Mouse (Mus musculus) T-helper 1 cell (primary cell): ENCODE data around the gene Padi2.

Experiments used
- in situ Hi-C: fragments of 300-600 bp; cut with MboI, MseI; formaldehyde crosslinking; loops from one replicate; pipeline ENCODE4 v1.15.1; 2025; ENCODE audit warnings: high pct_unique_total_duplicates

Padi2 gene

GRCm38 (mm10) chr4:140957725-140958124, 51.6 kb downstream of the Padi2 start:
- in situ Hi-C loops: loop anchor here (5.0 to 10.0 kb wide), 2 partner anchors 50 to 107 kb away; partner anchors contain the start of genes Crocc and Padi2

- in situ Hi-C loops: loop anchor here (5.0 to 10.0 kb wide), 2 partner anchors 51 to 106 kb away; partner anchors contain the start of genes Crocc and Padi2
Measured at GRCm38 (mm10) chr4:140958319-140958718, 52.2 kb downstream of the Padi2 start.

GRCm38 (mm10) chr4:140959128-140959679, 53.1 kb downstream of the Padi2 start:
- in situ Hi-C loops: loop anchor here (5.0 to 10.0 kb wide), 2 partner anchors 52 to 106 kb away; partner anchors contain the start of genes Crocc and Padi2

GRCm38 (mm10) chr4:140959715-140960479, 53.8 kb downstream of the Padi2 start:
- in situ Hi-C loops: loop anchor here (5.0 to 10.0 kb wide), 2 partner anchors 53 to 105 kb away; partner anchors contain the start of genes Crocc and Padi2

- in situ Hi-C loops: no loop called here
Measured at GRCm38 (mm10) chr4:140960781-140961466, 54.8 kb downstream of the Padi2 start, which contains the start of gene Sdhb. Sdhb (plus strand) TSS chr4:140961203.

- in situ Hi-C loops: no loop called here
Measured at GRCm38 (mm10) chr4:140961467-140962206, 55.5 kb downstream of the Padi2 start.

- in situ Hi-C loops: no loop called here
Measured at GRCm38 (mm10) chr4:140962207-140962909, 56.2 kb downstream of the Padi2 start.

GRCm38 (mm10) chr4:140962950-140963349, 56.8 kb downstream of the Padi2 start:
- in situ Hi-C loops: no loop called here

- in situ Hi-C loops: no loop called here
Measured at GRCm38 (mm10) chr4:140963941-140964597, 57.9 kb downstream of the Padi2 start.

GRCm38 (mm10) chr4:140964620-140965019, 58.5 kb downstream of the Padi2 start:
- in situ Hi-C loops: no loop called here

- in situ Hi-C loops: no loop called here
Measured at GRCm38 (mm10) chr4:140967386-140968159, 61.4 kb downstream of the Padi2 start.

GRCm38 (mm10) chr4:140971691-140972090, 65.5 kb downstream of the Padi2 start:
- in situ Hi-C loops: no loop called here

GRCm38 (mm10) chr4:140974408-140974807, 68.3 kb downstream of the Padi2 start:
- in situ Hi-C loops: no loop called here

- in situ Hi-C loops: no loop called here
Measured at GRCm38 (mm10) chr4:140975356-140975755, 69.2 kb downstream of the Padi2 start.

- in situ Hi-C loops: no loop called here
Measured at GRCm38 (mm10) chr4:140977278-140977677, 71.1 kb downstream of the Padi2 start.

GRCm38 (mm10) chr4:140977886-140978692, 71.9 kb downstream of the Padi2 start:
- in situ Hi-C loops: no loop called here

GRCm38 (mm10) chr4:140981605-140982004, 75.5 kb downstream of the Padi2 start:
- in situ Hi-C loops: no loop called here

- in situ Hi-C loops: no loop called here
Measured at GRCm38 (mm10) chr4:140982808-140983207, 76.7 kb downstream of the Padi2 start.

GRCm38 (mm10) chr4:140983442-140983841, 77.3 kb downstream of the Padi2 start:
- in situ Hi-C loops: no loop called here
